Mouse (Mus musculus) stomach, embryonic 15.5 days (tissue): Measurements from ENCODE around the gene Veph1. TPM values are rescaled to one million over a fixed set of nuclear protein-coding genes. Genes with fewer than 3 reads are reported as not detected.

Experiments
- ATAC-seq: fragments of 200-750 bp; cut with Nextera tagmentation; 2 replicates; pipeline ENCODE4 v1.8.0; 2017; ENCODE audit warnings: low read depth, moderate number of reproducible peaks, moderate TSS enrichment; ENCODE audit not compliant: insufficient read depth, low FRiP score
- H3K27ac ChIP-seq: fragments of 300-500 bp; sonication (generic); 2 replicates; pipeline ENCODE4 v1.5.1; 2015; ENCODE audit warnings: mild to moderate bottlenecking, inconsistent platforms
- H3K27me3 ChIP-seq: fragments of 300-500 bp; sonication (generic); replicated peaks from 2 replicates; pipeline ENCODE4 v1.6.1; 2015; ENCODE audit warnings: inconsistent platforms
- H3K36me3 ChIP-seq: fragments of 300-500 bp; sonication (generic); 2 replicates; pipeline ENCODE4 v1.6.1; 2015; ENCODE audit warnings: inconsistent platforms
- H3K4me1 ChIP-seq: fragments of 300-500 bp; sonication (generic); 2 replicates; pipeline ENCODE4 v1.6.1; 2015; ENCODE audit warnings: inconsistent platforms
- H3K4me2 ChIP-seq: fragments of 300-500 bp; sonication (generic); 2 replicates; pipeline ENCODE4 v1.6.1; 2015; ENCODE audit warnings: mild to moderate bottlenecking, inconsistent platforms
- H3K4me3 ChIP-seq: fragments of 300-500 bp; sonication (generic); replicated peaks from 2 replicates; pipeline ENCODE4 v1.5.1; 2015; ENCODE audit warnings: inconsistent platforms
- H3K9ac ChIP-seq: fragments of 300-500 bp; sonication (generic); 2 replicates; pipeline ENCODE4 v1.6.1; 2015; ENCODE audit warnings: inconsistent platforms
- H3K9me3 ChIP-seq: fragments of 300-500 bp; sonication (generic); 2 replicates; pipeline ENCODE4 v1.6.1; 2016; ENCODE audit warnings: inconsistent platforms
- WGBS: fragments of 180-500 bp; shearing (Covaris S2); methylation state at CpG from one replicate; pipeline ENCODE4 v1.1.7; 2015; 5-methylcytosine and 5-hydroxymethylcytosine counted together
- polyA plus RNA-seq: library from polyadenylated mRNA; unstranded; fragments of >200 nt; fragmentation: Nextera tagmentation; extraction: Ambion mirVana; gene quantifications from 2 replicates; pipeline ENCODE4 v1.2.1, GENCODE M21; 2015

Veph1 gene
- polyA plus RNA-seq, 1 experiment from 2014 or later, result 0.40 TPM

GRCm38 (mm10) chr3:66162612-66163011 lies 134.0 kb downstream of the Veph1 start:
- Histone ChIP-seq H3K4me1 (no peaks in the 10 kb centered on the region), H3K9me3 (no peaks in the 10 kb centered on the region), H3K4me3 (no peak overlapping the region), H3K4me2 (no peak overlapping the region), H3K36me3 (no peaks in the 10 kb centered on the region), H3K27me3 (no peaks in the 10 kb centered on the region), H3K9ac (no peak overlapping the region), H3K27ac (no peak overlapping the region)
- no peak for ATAC-seq
- 48% methylated on average over 6 of the region's 6 CpGs for WGBS

- no peak overlapping the region for H3K4me2 ChIP-seq
- H3K9me3 ChIP-seq, result no peaks in the 10 kb centered on the region
- no peaks in the 10 kb centered on the region for H3K27me3 ChIP-seq
- 63% methylated on average over 8 of the region's 8 CpGs for WGBS
- no peaks in the 10 kb centered on the region for H3K36me3 ChIP-seq
- no peaks in the 10 kb centered on the region for H3K4me1 ChIP-seq
- H3K27ac ChIP-seq, result no peak overlapping the region
- no peak overlapping the region for H3K9ac ChIP-seq
- H3K4me3 ChIP-seq, result no peak overlapping the region
- ATAC-seq, result no peak
Observed at GRCm38 (mm10) chr3:66157947-66158346, 138.7 kb downstream of the Veph1 start.

- Histone ChIP-seq H3K27me3 (no peaks in the 10 kb centered on the region), H3K4me3 (no peak overlapping the region), H3K9ac (no peak overlapping the region), H3K36me3 (no peaks in the 10 kb centered on the region), H3K4me2 (no peak overlapping the region), H3K4me1 (no peaks in the 10 kb centered on the region), H3K27ac (no peak overlapping the region), H3K9me3 (no peaks in the 10 kb centered on the region)
- 66% methylated on average over 7 of the region's 7 CpGs for WGBS
- ATAC-seq, result no peak
Observed at GRCm38 (mm10) chr3:66137601-66138000, 159.0 kb downstream of the Veph1 start.

DNA sequence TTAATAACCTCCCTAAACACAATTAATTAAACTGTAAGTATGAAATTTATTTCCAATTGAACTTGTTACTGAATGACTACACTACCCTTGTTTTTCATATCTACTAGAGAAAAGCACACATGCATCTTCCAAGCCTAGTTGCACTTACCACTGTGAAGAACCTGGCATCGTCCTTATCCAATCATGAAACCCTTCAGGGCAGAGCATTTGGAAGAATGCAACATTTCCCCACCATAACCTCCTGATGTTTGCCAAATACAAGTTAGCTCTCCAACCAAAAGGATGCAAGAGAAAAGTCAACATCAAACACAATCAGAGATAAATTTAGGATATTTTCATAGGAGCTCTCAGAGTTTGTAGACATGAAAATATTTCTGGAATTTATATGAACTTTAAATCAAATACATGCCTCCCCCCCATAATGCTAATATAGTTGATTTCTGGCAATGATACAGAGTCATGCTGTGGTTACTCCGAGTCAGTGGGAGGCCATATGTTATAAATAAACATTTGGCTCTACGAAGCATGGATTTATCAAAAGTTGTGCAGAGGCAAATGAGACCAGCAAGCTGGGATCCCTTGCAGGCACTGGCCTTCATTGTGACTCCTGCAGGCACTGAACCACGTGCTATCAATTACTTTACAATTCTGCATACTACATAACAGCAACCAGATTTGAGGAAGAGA lies 165.2 kb downstream of the Veph1 start:
- no peak overlapping the region for H3K4me3 ChIP-seq
- no peaks in the 10 kb centered on the region for H3K36me3 ChIP-seq
- ATAC-seq, result no peak
- no peak overlapping the region for H3K4me2 ChIP-seq
- H3K27ac ChIP-seq, result no peak overlapping the region
- no peak overlapping the region for H3K9ac ChIP-seq
- H3K27me3 ChIP-seq, result no peaks in the 10 kb centered on the region
- H3K9me3 ChIP-seq, result no peaks in the 10 kb centered on the region
- H3K4me1 ChIP-seq, result no peaks in the 10 kb centered on the region
- 42% methylated on average over 4 of the region's 4 CpGs for WGBS

DNA sequence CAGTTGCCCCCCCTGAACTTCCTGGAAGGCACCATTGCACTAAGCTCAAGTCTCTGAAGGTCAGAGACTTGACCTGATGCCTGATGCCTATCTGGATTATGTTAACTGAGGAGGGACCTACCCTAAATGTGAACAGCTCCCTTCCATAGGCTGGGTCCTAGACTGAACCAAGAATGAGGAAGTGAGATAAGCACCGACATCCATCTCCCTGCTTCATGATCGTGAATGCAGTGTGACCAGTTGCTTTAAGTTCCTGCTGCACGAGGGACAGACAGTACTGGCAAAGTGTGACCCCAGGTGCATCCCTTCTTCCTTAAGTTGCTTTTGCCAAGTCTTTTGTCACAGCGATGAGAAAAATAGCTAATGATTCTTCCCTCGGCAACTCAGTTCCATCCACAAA lies 166.9 kb downstream of the Veph1 start:
- H3K27ac ChIP-seq, result no peak overlapping the region
- 47% methylated on average over 5 of the region's 5 CpGs for WGBS

DNA sequence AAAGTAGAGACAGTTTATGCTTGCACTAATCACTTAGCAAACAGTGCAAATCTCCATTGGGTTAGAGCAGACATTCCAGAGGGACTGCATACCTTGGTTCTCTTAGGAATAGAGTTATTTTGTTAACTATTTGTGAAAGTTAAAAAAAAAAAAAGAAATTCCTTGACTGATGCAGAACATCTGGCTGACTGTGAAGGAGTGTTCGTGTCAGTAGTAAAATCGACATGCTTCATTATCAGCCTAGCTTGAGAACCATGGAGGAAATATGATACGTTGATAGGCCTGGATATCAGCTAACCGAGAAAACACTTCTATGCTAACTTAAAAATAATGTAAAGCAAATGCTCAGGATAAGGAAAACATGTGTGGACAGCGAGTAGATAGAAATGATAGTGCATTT lies 191.1 kb downstream of the Veph1 start:
- Histone ChIP-seq H3K36me3 (no peaks in the 10 kb centered on the region), H3K9ac (no peak overlapping the region), H3K9me3 (no peaks in the 10 kb centered on the region), H3K4me3 (no peak overlapping the region), H3K4me1 (no peaks in the 10 kb centered on the region), H3K27me3 (no peaks in the 10 kb centered on the region), H3K27ac (no peak overlapping the region), H3K4me2 (no peak overlapping the region)
- ATAC-seq, result no peak
- 36% methylated on average over 5 of the region's 5 CpGs for WGBS

More for the DNA sequence above, 166.9 kb downstream of the Veph1 start:
- Histone ChIP-seq H3K36me3 (no peaks in the 10 kb centered on the region), H3K27me3 (no peaks in the 10 kb centered on the region), H3K9ac (no peak overlapping the region), H3K9me3 (no peaks in the 10 kb centered on the region), H3K4me3 (no peak overlapping the region), H3K4me1 (no peaks in the 10 kb centered on the region), H3K4me2 (no peak overlapping the region)
- no peak for ATAC-seq

GRCm38 (mm10) chr3:66102599-66102932 lies 194.1 kb downstream of the Veph1 start:
- no peaks in the 10 kb centered on the region for H3K36me3 ChIP-seq
- no peaks in the 10 kb centered on the region for H3K9me3 ChIP-seq
- no peak for ATAC-seq
- no peak overlapping the region for H3K9ac ChIP-seq
- no peak overlapping the region for H3K4me3 ChIP-seq
- no peaks in the 10 kb centered on the region for H3K27me3 ChIP-seq
- no peak overlapping the region for H3K4me2 ChIP-seq
- no peak overlapping the region for H3K27ac ChIP-seq
- 82% methylated on average over 3 of the region's 3 CpGs for WGBS
- H3K4me1 ChIP-seq, result no peaks in the 10 kb centered on the region

DNA sequence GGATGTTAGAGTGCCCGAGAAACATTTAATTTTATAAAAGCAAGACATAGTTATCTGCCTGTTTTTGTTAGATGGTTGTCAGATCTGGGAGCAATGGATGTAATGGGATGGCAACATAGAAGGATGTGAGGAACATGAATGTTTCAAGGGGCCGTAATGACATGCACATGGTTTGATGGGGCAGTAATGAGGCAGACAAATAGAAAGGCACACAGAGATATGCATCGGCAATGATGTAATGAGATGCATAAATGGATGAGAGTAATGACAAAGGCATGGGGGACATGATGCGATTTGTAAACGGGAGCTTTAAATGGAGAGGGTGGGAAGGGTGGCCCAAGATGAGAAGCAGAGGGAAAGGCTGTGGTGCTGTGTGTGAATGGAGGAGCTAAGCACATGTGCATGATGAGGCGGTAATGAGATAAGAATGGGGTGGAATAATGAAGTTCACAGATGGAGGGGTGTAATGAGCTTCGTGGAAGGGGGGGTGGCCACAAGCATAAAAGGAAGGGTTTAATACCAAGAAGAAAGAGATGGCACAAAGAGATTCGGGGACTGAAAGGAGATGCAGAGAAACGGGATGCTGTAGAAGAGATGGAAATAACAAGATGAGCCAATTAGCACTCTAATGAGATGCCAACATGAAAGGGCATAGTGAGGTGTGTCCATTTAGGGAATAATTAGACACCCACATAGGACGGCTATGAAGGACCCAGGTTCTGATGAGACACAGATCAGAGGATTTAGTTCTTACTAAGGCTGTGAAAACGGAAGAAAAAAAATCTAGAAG lies 194.6 kb downstream of the Veph1 start:
- no peaks in the 10 kb centered on the region for H3K4me1 ChIP-seq
- ATAC-seq, result no peak
- WGBS, result 86% methylated on average over 11 of the region's 11 CpGs
- no peak overlapping the region for H3K4me2 ChIP-seq
- no peaks in the 10 kb centered on the region for H3K9me3 ChIP-seq
- H3K9ac ChIP-seq, result no peak overlapping the region
- H3K4me3 ChIP-seq, result no peak overlapping the region
- no peaks in the 10 kb centered on the region for H3K36me3 ChIP-seq
- no peaks in the 10 kb centered on the region for H3K27me3 ChIP-seq
- no peak overlapping the region for H3K27ac ChIP-seq

DNA sequence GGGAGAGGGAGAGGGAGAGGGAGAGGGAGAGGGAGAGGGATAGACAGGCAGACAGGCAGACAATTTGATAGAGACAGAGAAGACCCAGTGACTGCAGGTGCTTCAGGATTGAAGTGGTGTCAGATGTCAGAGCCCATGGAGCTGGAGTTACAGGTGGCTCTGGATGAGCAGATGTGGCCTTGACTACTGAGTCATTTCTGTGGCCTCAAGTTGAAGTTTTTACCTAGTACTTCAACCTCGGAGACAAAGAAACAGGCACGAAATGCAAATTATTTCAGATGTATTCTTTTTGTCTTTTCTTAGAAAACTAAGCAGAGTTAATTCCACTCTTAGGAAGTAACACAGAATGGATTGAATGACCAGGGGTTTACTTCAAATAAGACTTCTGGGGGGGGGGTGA lies 195.6 kb downstream of the Veph1 start:
- H3K4me1 ChIP-seq, result no peaks in the 10 kb centered on the region
- no peak overlapping the region for H3K4me3 ChIP-seq
- no peak for ATAC-seq
- WGBS, result 83% methylated on average over 2 of the region's 2 CpGs
- H3K9ac ChIP-seq, result no peak overlapping the region
- no peak overlapping the region for H3K27ac ChIP-seq
- no peaks in the 10 kb centered on the region for H3K36me3 ChIP-seq
- H3K4me2 ChIP-seq, result no peak overlapping the region
- H3K27me3 ChIP-seq, result no peaks in the 10 kb centered on the region
- no peaks in the 10 kb centered on the region for H3K9me3 ChIP-seq

DNA sequence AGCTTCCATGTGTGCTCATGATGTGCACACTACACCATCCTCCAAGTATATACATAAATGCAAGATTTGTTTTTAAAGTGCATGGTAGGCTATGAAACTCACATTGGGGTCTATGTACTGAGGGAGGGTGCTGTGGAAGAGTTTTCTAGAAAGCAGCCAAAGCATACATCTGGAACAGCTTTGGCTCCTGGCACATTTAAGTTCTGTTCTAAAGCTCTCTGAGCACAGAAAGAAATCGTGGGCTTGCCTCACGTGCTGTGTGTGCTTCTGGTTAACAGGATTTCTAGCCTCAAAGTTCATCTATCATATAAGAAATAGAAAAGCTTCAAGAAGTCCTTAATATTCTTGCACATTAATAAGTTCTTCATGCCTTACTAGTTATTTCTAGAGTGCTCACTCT lies 204.9 kb downstream of the Veph1 start:
- H3K27ac ChIP-seq, result no peak overlapping the region
- H3K4me1 ChIP-seq, result no peaks in the 10 kb centered on the region
- no peak for ATAC-seq
- 68% methylated on average over 2 of the region's 2 CpGs for WGBS
- no peaks in the 10 kb centered on the region for H3K36me3 ChIP-seq
- no peaks in the 10 kb centered on the region for H3K9me3 ChIP-seq
- H3K9ac ChIP-seq, result no peak overlapping the region
- H3K4me3 ChIP-seq, result no peak overlapping the region
- no peaks in the 10 kb centered on the region for H3K27me3 ChIP-seq
- H3K4me2 ChIP-seq, result no peak overlapping the region

GRCm38 (mm10) chr3:66087608-66088007 lies 209.0 kb downstream of the Veph1 start:
- Histone ChIP-seq H3K9ac (no peak overlapping the region), H3K4me3 (no peak overlapping the region), H3K27ac (no peak overlapping the region), H3K9me3 (no peaks in the 10 kb centered on the region), H3K4me2 (no peak overlapping the region), H3K4me1 (no peaks in the 10 kb centered on the region), H3K36me3 (no peaks in the 10 kb centered on the region), H3K27me3 (no peaks in the 10 kb centered on the region)
- 78% methylated on average over 7 of the region's 7 CpGs for WGBS
- no peak for ATAC-seq

- Histone ChIP-seq H3K9me3 (no peaks in the 10 kb centered on the region), H3K27me3 (no peaks in the 10 kb centered on the region), H3K4me1 (no peaks in the 10 kb centered on the region), H3K4me2 (no peak overlapping the region), H3K27ac (no peak overlapping the region), H3K4me3 (no peak overlapping the region), H3K36me3 (no peaks in the 10 kb centered on the region), H3K9ac (no peak overlapping the region)
- ATAC-seq, result no peak
- WGBS, result 95% methylated on average over 3 of the region's 3 CpGs
Observed at GRCm38 (mm10) chr3:66083856-66084255, 212.8 kb downstream of the Veph1 start.
